Mouse (Mus musculus) thymus, adult 2 months (tissue): ENCODE data around the gene Crip1. TPM values are rescaled to one million over a fixed set of nuclear protein-coding genes. Genes with fewer than 3 reads are reported as not detected.

ENCODE experiments used
- DNase-seq: peaks from one replicate; pipeline ENCODE4 v3.0.0; 2021
- H3K27ac ChIP-seq: fragments of 200-500 bp; 2 replicates; pipeline ENCODE4 v1.5.1; 2012; ENCODE audit warnings: low read length, control low read depth; ENCODE audit not compliant: control insufficient read depth, insufficient read depth
- H3K27me3 ChIP-seq: fragments of 200-500 bp; 2 replicates; pipeline ENCODE4 v1.6.1; 2012; ENCODE audit warnings: mild to moderate bottlenecking, low read length, moderate library complexity, mixed read lengths; ENCODE audit not compliant: control insufficient read depth, insufficient read depth
- H3K36me3 ChIP-seq: fragments of 200-500 bp; 2 replicates; pipeline ENCODE4 v1.6.1; 2012; ENCODE audit warnings: mild to moderate bottlenecking, low read length, moderate library complexity; ENCODE audit not compliant: control insufficient read depth, insufficient read depth
- H3K4me1 ChIP-seq: fragments of 200-500 bp; replicated peaks from 2 replicates; pipeline ENCODE4 v1.6.1; 2012; ENCODE audit warnings: low read length; ENCODE audit not compliant: control insufficient read depth, insufficient read depth
- H3K4me3 ChIP-seq: fragments of 200-500 bp; 2 replicates; pipeline ENCODE4 v1.5.1; 2012; ENCODE audit warnings: mild to moderate bottlenecking, low read length, control low read depth, moderate library complexity; ENCODE audit not compliant: control insufficient read depth, insufficient read depth
- CTCF ChIP-seq: fragments of 200-500 bp; IDR thresholded peaks from 2 replicates; pipeline ENCODE4 v1.5.1; 2012; ENCODE audit warnings: mild to moderate bottlenecking, control low read depth, low read length, moderate library complexity, borderline replicate concordance; ENCODE audit not compliant: control insufficient read depth, poor library complexity, insufficient read depth; ENCODE audit errors: extremely low read depth
- POLR2A ChIP-seq: fragments of 200-500 bp; IDR thresholded peaks from 2 replicates; pipeline ENCODE4 v1.6.1; 2012; ENCODE audit warnings: mild to moderate bottlenecking, low read length, control low read depth, moderate library complexity; ENCODE audit not compliant: control insufficient read depth, poor library complexity, insufficient read depth; ENCODE audit errors: extremely low read depth
- WGBS: fragments of 180-500 bp; shearing (Covaris S2); methylation state at CpG from one replicate; pipeline ENCODE4 v1.1.7; 2018; 5-methylcytosine and 5-hydroxymethylcytosine counted together
- polyA plus RNA-seq: library from polyadenylated mRNA; depleted of rRNA; stranded (reverse); fragments of >200 nt; gene quantifications from 2 replicates; pipeline ENCODE4 v1.2.3, GENCODE M21; 2012

Crip1 gene
- polyA plus RNA-seq, 1 experiment: 1,218 TPM

DNA sequence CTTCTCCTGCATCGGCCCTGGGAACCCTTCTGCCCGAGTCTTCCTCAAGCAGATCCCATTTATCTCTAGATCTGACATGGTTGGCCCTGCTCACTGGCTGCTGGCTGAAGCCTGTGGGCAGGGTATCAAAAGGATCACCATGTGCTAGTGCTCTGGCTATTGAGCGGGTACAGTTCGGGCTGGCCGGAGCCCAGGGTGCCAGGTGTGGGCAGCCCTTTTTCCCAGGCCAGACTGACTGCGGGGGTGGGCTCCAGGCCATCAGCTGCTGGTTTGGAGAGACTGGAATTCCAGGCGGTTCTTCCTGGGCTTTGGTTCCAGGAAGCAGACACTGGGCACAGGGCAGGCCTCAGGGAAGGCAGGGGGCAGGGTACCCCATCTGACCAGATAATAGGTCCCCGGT lies 1.4 kb downstream of the Crip1 start:
- TF ChIP-seq POLR2A: no peak
- TF ChIP-seq CTCF: no peak
- Histone ChIP-seq H3K36me3 (no peaks in the 10 kb centered on the region), H3K27me3 (no peaks in the 10 kb centered on the region), H3K4me3 (no peak overlapping the region), H3K27ac (no peak overlapping the region), H3K4me1 (peaks cover 34% of the 10 kb centered on the region)
- no peak for DNase-seq
- 94% methylated on average over 8 of the region's 8 CpGs for WGBS

DNA sequence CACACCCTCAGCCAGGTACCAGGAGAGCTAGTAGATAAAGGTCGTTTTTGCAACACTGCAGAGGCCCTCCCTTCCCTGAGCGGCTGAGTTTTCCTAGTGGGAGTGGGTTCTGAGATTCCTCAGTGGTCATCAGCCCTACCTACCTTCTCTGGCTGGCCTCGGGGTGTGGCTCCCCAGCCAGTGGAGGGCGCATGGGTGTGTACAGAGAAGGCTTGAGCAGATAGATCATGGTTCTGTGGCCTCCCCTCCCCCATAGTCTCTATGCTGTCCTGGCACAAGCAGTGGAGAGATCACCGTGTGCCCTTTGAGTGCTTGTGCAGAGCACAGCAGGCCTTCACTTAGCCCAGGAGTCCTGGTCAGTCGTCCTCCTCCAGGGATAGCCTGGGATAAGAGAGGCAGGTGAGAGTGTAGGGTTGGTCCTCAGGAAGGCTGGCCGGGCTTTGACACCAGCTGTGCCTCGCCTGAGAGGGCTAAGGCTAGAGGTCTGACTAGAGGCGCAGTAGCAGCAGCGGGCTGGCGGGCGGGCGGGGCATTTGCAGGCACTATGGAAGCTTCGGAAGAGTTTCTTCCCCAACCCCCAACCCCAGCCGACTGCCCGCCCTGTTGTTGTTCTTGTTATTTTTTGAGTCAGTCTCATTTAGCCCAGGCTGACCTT lies 2.4 kb downstream of the Crip1 start:
- TF ChIP-seq CTCF: no peak
- TF ChIP-seq POLR2A: no peak
- Histone ChIP-seq H3K4me3 (no peak overlapping the region), H3K27ac (no peak overlapping the region), H3K36me3 (no peaks in the 10 kb centered on the region), H3K27me3 (no peaks in the 10 kb centered on the region), H3K4me1 (peaks cover 44% of the 10 kb centered on the region)
- 81% methylated on average over 16 of the region's 16 CpGs for WGBS
- DNase-seq: no peak

DNA sequence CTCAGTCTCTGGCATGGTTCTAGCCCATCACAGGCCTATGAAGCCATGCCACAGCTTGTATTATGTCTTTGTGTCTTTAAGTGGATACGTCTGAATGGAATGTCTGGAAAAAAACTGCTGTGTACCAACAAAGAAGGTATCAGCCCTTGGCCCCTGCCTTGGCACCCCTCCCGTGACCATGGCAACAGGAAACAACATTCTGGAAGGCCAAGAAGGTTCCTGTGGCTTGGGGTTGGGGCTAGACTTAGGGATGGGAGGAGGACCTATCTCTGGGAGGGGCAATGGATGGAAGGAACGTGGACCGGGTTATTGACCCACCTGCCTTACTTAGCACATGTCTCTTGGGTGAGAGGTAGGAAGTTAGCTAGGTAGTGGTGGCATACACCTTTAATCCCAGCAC lies 3.2 kb downstream of the Crip1 start:
- Histone ChIP-seq H3K4me3 (no peak overlapping the region), H3K27ac (no peak overlapping the region), H3K4me1 (peaks cover 47% of the 10 kb centered on the region), H3K27me3 (no peaks in the 10 kb centered on the region), H3K36me3 (no peaks in the 10 kb centered on the region)
- DNase-seq: no peak
- 80% methylated on average over 4 of the region's 4 CpGs for WGBS
- TF ChIP-seq POLR2A (no peak), CTCF (no peak)

GRCm38 (mm10) chr12:113149896-113150295 lies 3.8 kb downstream of the Crip1 start:
- Histone ChIP-seq H3K27me3 (no peaks in the 10 kb centered on the region), H3K4me1 (peaks cover 52% of the 10 kb centered on the region), H3K4me3 (no peak overlapping the region), H3K27ac (no peak overlapping the region), H3K36me3 (no peaks in the 10 kb centered on the region)
- WGBS: 14% methylated on average over 3 of the region's 3 CpGs
- TF ChIP-seq POLR2A (no peak), CTCF (no peak)
- DNase-seq: no peak

DNA sequence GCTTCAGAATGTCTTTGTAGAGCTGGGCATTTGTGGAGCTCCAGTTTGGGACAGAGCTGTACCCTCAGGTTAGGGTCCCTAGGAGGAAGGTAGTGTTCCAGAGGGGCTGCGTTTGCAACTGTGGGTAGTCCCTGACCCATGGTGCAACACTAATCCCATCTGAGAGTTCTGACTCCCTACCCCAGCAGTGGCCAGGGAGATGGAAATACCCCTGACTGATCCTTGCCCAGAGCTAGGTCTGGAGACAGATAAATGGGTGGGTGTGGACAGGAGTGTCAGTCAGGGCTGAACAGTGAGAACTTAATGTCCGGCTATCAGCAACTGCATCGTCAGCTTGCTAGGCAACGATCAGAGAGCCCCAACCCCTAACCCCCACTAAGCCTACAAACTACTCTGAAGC lies 4.5 kb downstream of the Crip1 start:
- no peaks in the 10 kb centered on the region for H3K27me3 ChIP-seq

DNA sequence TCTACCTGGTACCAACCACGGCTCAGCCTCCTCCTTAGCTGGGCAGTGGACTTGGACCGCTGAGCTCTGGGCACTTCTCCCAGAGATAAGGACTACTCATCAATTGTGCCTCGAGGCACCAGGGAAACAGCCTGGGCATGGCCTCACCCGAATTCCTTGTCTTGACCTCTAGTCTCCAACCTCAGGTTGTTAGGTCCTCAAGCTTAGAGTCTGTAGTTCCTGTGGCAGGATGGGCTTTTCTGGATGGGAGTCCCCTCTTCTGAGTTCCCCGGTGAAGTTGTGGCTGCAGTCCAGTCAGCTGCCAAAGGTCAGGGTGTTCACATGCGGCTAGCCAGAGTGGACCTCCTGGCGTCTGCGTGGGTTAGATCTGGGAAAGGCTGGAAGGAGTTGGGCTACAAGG lies 4.9 kb downstream of the Crip1 start:
- Histone ChIP-seq H3K4me3 (no peak overlapping the region), H3K4me1 (peaks cover 58% of the 10 kb centered on the region)
- 66% methylated on average over 8 of the region's 8 CpGs for WGBS

More for the DNA sequence above, 4.5 kb downstream of the Crip1 start:
- H3K4me1 ChIP-seq: peaks cover 58% of the 10 kb centered on the region
- H3K27ac ChIP-seq: no peak overlapping the region
- H3K36me3 ChIP-seq: no peaks in the 10 kb centered on the region
- DNase-seq: no peak
- WGBS: 92% methylated on average over 4 of the region's 4 CpGs
- H3K4me3 ChIP-seq: no peak overlapping the region
- TF ChIP-seq POLR2A (no peak), CTCF (no peak)

GRCm38 (mm10) chr12:113151661-113152271 lies 5.7 kb downstream of the Crip1 start:
- peaks cover 55% of the 10 kb centered on the region for H3K4me1 ChIP-seq
- peak overlapping the region; percentile 95 for H3K4me3 ChIP-seq
- peak overlapping the region; percentile 6; the same call in 1 of the 2 replicates for H3K27ac ChIP-seq
- TF ChIP-seq CTCF (no peak), POLR2A (peak; percentile 35; the same call in 1 of the 2 replicates)
- WGBS: 1% methylated on average over 36 of the region's 36 CpGs
- no peaks in the 10 kb centered on the region for H3K36me3 ChIP-seq
- DNase-seq: peak; percentile 58
- H3K27me3 ChIP-seq: no peaks in the 10 kb centered on the region

More for the DNA sequence above, 4.9 kb downstream of the Crip1 start:
- H3K27ac ChIP-seq: no peak overlapping the region
- H3K27me3 ChIP-seq: no peaks in the 10 kb centered on the region
- no peak for DNase-seq
- no peaks in the 10 kb centered on the region for H3K36me3 ChIP-seq
- TF ChIP-seq POLR2A (no peak), CTCF (no peak)
